Mouse (Mus musculus) midbrain, postnatal 0 days (tissue): ENCODE data around the gene Scaf1. TPM values are rescaled to one million over a fixed set of nuclear protein-coding genes. Genes with fewer than 3 reads are reported as not detected.
A peak's percentile ranks its signal among the peaks of the same experiment; 100 is the strongest.

Experiments used
- ATAC-seq: fragments of 200-750 bp; cut with Nextera tagmentation; 2 replicates; pipeline ENCODE4 v1.8.0; 2017; ENCODE audit warnings: moderate number of reproducible peaks, mild to moderate bottlenecking, moderate TSS enrichment, moderate library complexity; ENCODE audit not compliant: low FRiP score
- DNase-seq: peaks from one replicate; pipeline ENCODE4 v3.0.0-alpha.2; 2015; ENCODE audit warnings: low spot score
- H3K27ac ChIP-seq: fragments of 300-500 bp; sonication (generic); 2 replicates; pipeline ENCODE4 v1.5.1; 2014; ENCODE audit warnings: low read depth, mild to moderate bottlenecking, low read length, mixed read lengths
- H3K27me3 ChIP-seq: fragments of 300-500 bp; sonication (generic); 2 replicates; pipeline ENCODE4 v1.6.1; 2014; ENCODE audit warnings: low read length, control low read depth, mixed read lengths; ENCODE audit not compliant: insufficient read depth
- H3K36me3 ChIP-seq: fragments of 300-500 bp; sonication (generic); 2 replicates; pipeline ENCODE4 v1.6.1; 2014; ENCODE audit warnings: low read length, control low read depth, mixed read lengths; ENCODE audit not compliant: insufficient read depth
- H3K4me1 ChIP-seq: fragments of 300-500 bp; sonication (generic); 2 replicates; pipeline ENCODE4 v1.6.1; 2014; ENCODE audit warnings: mild to moderate bottlenecking, control low read depth, antibody characterized with exemption, low read length, mixed read lengths; ENCODE audit not compliant: insufficient read depth
- H3K4me2 ChIP-seq: fragments of 300-500 bp; sonication (generic); 2 replicates; pipeline ENCODE4 v1.6.1; 2014; ENCODE audit warnings: low read depth, mild to moderate bottlenecking, low read length, mixed read lengths; ENCODE audit not compliant: poor library complexity, severe bottlenecking
- H3K4me3 ChIP-seq: fragments of 300-500 bp; sonication (generic); 2 replicates; pipeline ENCODE4 v1.5.1; 2014; ENCODE audit warnings: low read depth, mild to moderate bottlenecking, low read length, moderate library complexity
- H3K9ac ChIP-seq: fragments of 300-500 bp; sonication (generic); replicated peaks from 2 replicates; pipeline ENCODE4 v1.6.1; 2014; ENCODE audit warnings: mild to moderate bottlenecking, low read length, moderate library complexity, mixed read lengths; ENCODE audit not compliant: poor library complexity, severe bottlenecking
- H3K9me3 ChIP-seq: fragments of 300-500 bp; sonication (generic); 2 replicates; pipeline ENCODE4 v1.6.1; 2016; ENCODE audit warnings: low read length, control low read depth
- CTCF ChIP-seq: IDR thresholded peaks from 2 replicates; pipeline ENCODE4 v1.5.1; 2016; ENCODE audit warnings: antibody characterized with exemption, mild to moderate bottlenecking
- WGBS: fragments of 180-500 bp; shearing (Covaris S2); extraction: QIAGEN DNeasy Blood & Tissue Kit; methylation state at CpG from one replicate; pipeline ENCODE4 v1.1.7; 2014; 5-methylcytosine and 5-hydroxymethylcytosine counted together
- polyA plus RNA-seq: library from polyadenylated mRNA; unstranded; fragments of >200 nt; fragmentation: Nextera tagmentation; extraction: Ambion mirVana; gene quantifications from 2 replicates; pipeline ENCODE4 v1.2.1, GENCODE M21; 2015
- total RNA-seq: library from RNA; depleted of rRNA; stranded (reverse); fragments of >200 nt; gene quantifications from 2 replicates; pipeline ENCODE4 v1.2.3, GENCODE M21; 2014

Gene Scaf1
- total and polyA plus RNA-seq, 2 experiments from 2014 or later = 53.3 to 90.9 TPM

GRCm38 (mm10) chr7:45047491-45047890, 31.3 kb upstream of the Scaf1 start:
- over 99% methylated on average over 14 of the region's 14 CpGs for WGBS
- ATAC-seq = no peak
- Histone ChIP-seq H3K9ac (no peak overlapping the region), H3K4me3 (no peak overlapping the region), H3K27me3 (no peaks in the 10 kb centered on the region), H3K27ac (no peak overlapping the region), H3K4me1 (0 out of 2 replicates have a peak, but pooled peaks cover 4% of the 10 kb centered on the region), H3K4me2 (no peak overlapping the region), H3K9me3 (no peaks in the 10 kb centered on the region), H3K36me3 (peaks cover 68% of the 10 kb centered on the region)
- no peak for DNase-seq
- TF ChIP-seq CTCF = no peak

DNA sequence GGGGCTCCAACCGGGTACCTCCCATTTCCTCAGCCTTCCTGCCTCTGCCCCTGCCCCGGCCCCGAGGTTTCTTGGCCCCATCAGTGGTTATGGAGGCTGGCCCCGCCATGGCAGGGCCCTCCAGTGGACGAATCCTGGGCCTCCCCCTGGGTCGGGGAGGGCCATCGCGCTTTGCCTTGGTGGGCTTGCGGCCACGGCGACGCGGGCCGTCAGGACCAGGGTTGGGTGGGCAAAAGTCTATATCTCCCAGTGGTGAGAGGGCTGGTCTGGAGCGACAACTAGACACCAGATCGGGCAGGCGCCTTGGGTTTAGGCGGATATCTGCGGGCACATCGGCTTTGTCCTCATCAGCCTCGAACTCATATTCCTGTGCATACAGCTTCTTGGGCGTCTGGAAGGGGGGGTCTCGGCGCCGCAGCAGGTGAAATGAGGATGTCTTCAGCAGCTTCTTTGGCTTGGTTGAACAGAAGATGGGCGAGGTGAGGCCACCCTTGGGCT, 30.7 kb upstream of the Scaf1 start:
- H3K36me3 ChIP-seq = peaks cover 74% of the 10 kb centered on the region
- no peaks in the 10 kb centered on the region for H3K9me3 ChIP-seq
- no peak for TF ChIP-seq CTCF
- WGBS = 95% methylated on average over 26 of the region's 26 CpGs
- DNase-seq = no peak
- no peak overlapping the region for H3K9ac ChIP-seq
- no peak overlapping the region for H3K4me3 ChIP-seq
- no peaks in the 10 kb centered on the region for H3K27me3 ChIP-seq
- no peak overlapping the region for H3K27ac ChIP-seq
- no peak for ATAC-seq
- H3K4me2 ChIP-seq = no peak overlapping the region
- H3K4me1 ChIP-seq = 0 out of 2 replicates have a peak, but pooled peaks cover 4% of the 10 kb centered on the region

DNA sequence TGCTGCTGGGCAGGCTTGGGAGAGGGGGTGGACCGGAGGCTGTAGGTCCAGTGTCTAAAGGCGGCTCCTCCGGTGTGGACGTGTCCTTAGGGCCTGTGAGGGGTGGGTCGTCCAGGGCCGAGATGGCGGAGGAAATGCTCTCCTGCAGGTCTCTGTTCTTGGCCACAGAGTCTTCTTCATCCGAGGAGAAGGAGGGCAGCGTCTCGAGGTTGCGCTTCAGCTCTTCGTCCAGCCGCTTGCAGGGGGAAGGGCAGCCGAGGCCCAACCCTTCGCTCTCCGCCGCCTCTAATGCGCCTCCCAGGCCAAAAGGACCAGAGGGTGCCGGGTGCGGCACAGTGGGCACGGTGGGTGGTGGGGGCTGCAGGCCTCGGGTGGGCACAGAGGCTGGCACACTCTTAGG, 29.6 kb upstream of the Scaf1 start:
- Histone ChIP-seq H3K27ac (no peak overlapping the region), H3K4me3 (no peak overlapping the region), H3K9me3 (no peaks in the 10 kb centered on the region), H3K4me2 (no peak overlapping the region), H3K9ac (no peak overlapping the region), H3K4me1 (no peaks in the 10 kb centered on the region), H3K27me3 (no peaks in the 10 kb centered on the region), H3K36me3 (peaks cover 84% of the 10 kb centered on the region)
- TF ChIP-seq CTCF = no peak
- WGBS = 94% methylated on average over 22 of the region's 22 CpGs
- ATAC-seq (no peak), DNase-seq (no peak)

- H3K27me3 ChIP-seq = no peaks in the 10 kb centered on the region
- H3K27ac ChIP-seq = no peak overlapping the region
- no peak for TF ChIP-seq CTCF
- WGBS = 96% methylated on average over 14 of the region's 14 CpGs
- H3K9me3 ChIP-seq = no peaks in the 10 kb centered on the region
- no peak overlapping the region for H3K4me2 ChIP-seq
- no peak for ATAC-seq
- H3K9ac ChIP-seq = no peak overlapping the region
- no peaks in the 10 kb centered on the region for H3K4me1 ChIP-seq
- no peak overlapping the region for H3K4me3 ChIP-seq
- peaks cover 81% of the 10 kb centered on the region for H3K36me3 ChIP-seq
- no peak for DNase-seq
These were observed 27.1 kb upstream of the Scaf1 start for GRCm38 (mm10) chr7:45043307-45043706.

GRCm38 (mm10) chr7:45040851-45041250, 24.7 kb upstream of the Scaf1 start:
- ATAC-seq (no peak), DNase-seq (no peak)
- peaks cover 77% of the 10 kb centered on the region for H3K36me3 ChIP-seq
- TF ChIP-seq CTCF = no peak
- 0 out of 2 replicates have a peak overlapping the region, but pooled peaks have one; percentile 24 for H3K9ac ChIP-seq
- H3K9me3 ChIP-seq = no peaks in the 10 kb centered on the region
- H3K27me3 ChIP-seq = no peaks in the 10 kb centered on the region
- no peaks in the 10 kb centered on the region for H3K4me1 ChIP-seq
- no peak overlapping the region for H3K27ac ChIP-seq
- H3K4me3 ChIP-seq = no peak overlapping the region
- no peak overlapping the region for H3K4me2 ChIP-seq
- 93% methylated on average over 9 of the region's 9 CpGs for WGBS

DNA sequence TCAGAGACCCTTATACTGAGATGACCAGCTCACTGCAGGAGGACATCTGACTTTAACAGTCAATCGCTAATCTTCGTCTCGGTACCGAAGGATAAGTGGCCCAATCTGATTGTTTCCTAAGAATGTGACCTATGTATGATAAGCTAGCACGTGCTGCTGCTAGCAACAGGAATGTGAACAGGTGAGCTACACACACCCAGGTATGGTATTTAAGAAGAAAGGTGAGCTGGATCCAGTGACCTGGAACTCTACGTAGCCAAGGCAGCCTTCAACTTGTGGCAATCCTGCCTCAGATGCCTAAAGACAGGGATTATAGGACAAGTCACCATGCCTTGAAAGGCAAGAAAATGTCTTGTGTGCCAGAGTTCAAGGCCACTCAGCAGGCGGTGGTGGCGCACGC, 22.2 kb upstream of the Scaf1 start:
- Histone ChIP-seq H3K27ac (no peak overlapping the region), H3K9ac (no peak overlapping the region), H3K4me2 (no peak overlapping the region), H3K9me3 (no peaks in the 10 kb centered on the region), H3K4me3 (no peak overlapping the region), H3K27me3 (no peaks in the 10 kb centered on the region), H3K4me1 (no peaks in the 10 kb centered on the region), H3K36me3 (peaks cover 87% of the 10 kb centered on the region)
- TF ChIP-seq CTCF = no peak
- WGBS = 97% methylated on average over 9 of the region's 9 CpGs
- no peak for DNase-seq
- no peak for ATAC-seq
